Mouse (Mus musculus) erythroblast, embryonic 14.5 days (primary cell): ENCODE results near the gene Selenon.

Source experiments
- GATA1 ChIP-seq: IDR thresholded peaks from 2 replicates; pipeline ENCODE4 v1.6.1; 2012; ENCODE audit warnings: low read length, inconsistent platforms, mixed read lengths
- TAL1 ChIP-seq: IDR thresholded peaks from 3 replicates; pipeline ENCODE4 v1.6.1; 2012; ENCODE audit warnings: low read length, inconsistent platforms, mixed read lengths

DNA sequence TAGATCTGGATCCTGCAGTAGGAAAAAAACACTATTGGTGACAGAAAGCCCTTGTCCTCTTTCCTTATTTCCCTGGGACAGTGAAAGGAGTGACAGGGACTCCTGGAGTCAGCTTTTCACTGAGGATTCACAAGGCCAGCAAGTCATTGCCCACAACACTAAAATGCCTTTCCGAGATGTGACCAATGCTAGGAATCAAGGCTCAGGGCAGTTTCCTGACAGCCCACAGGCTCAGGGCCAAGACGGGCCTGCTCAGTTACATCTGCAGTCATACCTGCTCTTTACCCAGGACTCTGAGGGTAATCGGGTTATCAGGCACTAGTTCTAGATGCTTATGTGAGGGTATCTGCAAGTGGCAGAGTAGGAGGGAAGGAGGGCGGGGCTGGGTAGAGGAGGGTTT, 28.5 kb downstream of the Selenon start:
- TF ChIP-seq GATA1 (no peak), TAL1 (no peak)
